Comparison of ENCODE assay signal across 16 mouse cellular contexts in the genomic region with DNA sequence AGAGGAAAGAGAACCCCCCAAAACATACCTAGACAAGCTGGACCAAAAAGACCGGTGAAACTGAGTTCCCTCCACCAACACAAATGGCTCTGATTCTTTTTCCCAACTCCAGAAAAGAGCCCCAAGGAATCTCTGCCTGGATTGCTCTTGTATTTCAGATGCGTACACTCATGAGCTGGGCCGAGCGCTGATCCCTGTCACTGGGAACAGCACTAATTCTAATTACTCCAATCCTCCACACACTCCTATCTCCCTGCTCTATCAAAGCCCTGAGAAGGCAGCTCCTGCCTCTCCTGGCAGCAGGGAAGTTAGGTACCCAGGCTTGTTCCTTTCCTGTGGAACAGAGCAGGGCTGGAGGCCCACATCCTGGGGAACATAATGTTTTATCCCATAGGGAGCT.
DNase-seq lines count a peak whose midpoint lies in the region; ATAC-seq and TF ChIP-seq lines count a peak whose summit lies in the region.
"Had no signal": no experiment of that assay in that cellular context is flagged by ENCODE, and none has a peak within 500 bp of the region (broad histone marks: within the 10 kb centered on the region; RNA-seq: fewer than 3 reads in every experiment).

No protein-coding gene starts in this region.

- no peak overlapping the region for H3K4me3 ChIP-seq in forebrain, embryonic 10.5 days
- H3K4me3 ChIP-seq in forebrain, embryonic 11.5 days (ENCODE audit: low read depth, low read length) = no peak overlapping the region
- H3K4me3 ChIP-seq in forebrain, embryonic 14.5 days (ENCODE audit: low read depth, low read length) = no peak overlapping the region
- no peak overlapping the region for H3K4me3 ChIP-seq in hindbrain, embryonic 16.5 days (ENCODE audit: low read length)
- no peak overlapping the region for H3K4me3 ChIP-seq in midbrain, embryonic 16.5 days (ENCODE audit: low read depth, low read length)
- H3K4me3 ChIP-seq in lung, postnatal 0 days (ENCODE audit: low read depth, low read length) = no peak overlapping the region
- H3K4me3 ChIP-seq: limb, embryonic 13.5 days; stomach, embryonic 15.5 days had no signal

- peaks cover 20% of the 10 kb centered on the region for H3K4me1 ChIP-seq in forebrain, embryonic 10.5 days
- H3K4me1 ChIP-seq in forebrain, embryonic 11.5 days (replicated peaks; ENCODE audit: control insufficient read depth, insufficient read depth, low read length) = 0 out of 2 replicates have a peak, but pooled peaks cover 2% of the 10 kb centered on the region
- peaks cover 15% of the 10 kb centered on the region for H3K4me1 ChIP-seq in forebrain, embryonic 14.5 days (ENCODE audit: control insufficient read depth, insufficient read depth, low read length)
- H3K4me1 ChIP-seq in hindbrain, embryonic 16.5 days (ENCODE audit: control insufficient read depth, insufficient read depth, low read depth, low read length) = peaks cover 34% of the 10 kb centered on the region
- peaks cover 28% of the 10 kb centered on the region for H3K4me1 ChIP-seq in midbrain, embryonic 16.5 days (ENCODE audit: control insufficient read depth, insufficient read depth, low read length)
- no peaks in the 10 kb centered on the region for H3K4me1 ChIP-seq in lung, postnatal 0 days (ENCODE audit: insufficient read depth, low read depth, low read length)
- H3K4me1 ChIP-seq: stomach, embryonic 15.5 days had no signal

- H3K4me2 ChIP-seq in forebrain, embryonic 11.5 days (ENCODE audit: low read depth, low read length, severe bottlenecking) = no peak overlapping the region
- peak overlapping the region; percentile 23 for H3K4me2 ChIP-seq in forebrain, embryonic 14.5 days (ENCODE audit: low read length)
- peak overlapping the region; percentile 25 for H3K4me2 ChIP-seq in hindbrain, embryonic 16.5 days (ENCODE audit: low read length)
- peak overlapping the region; percentile 28; the same call in 1 of the 2 replicates for H3K4me2 ChIP-seq in midbrain, embryonic 16.5 days (ENCODE audit: low read length)
- no peak overlapping the region for H3K4me2 ChIP-seq in lung, postnatal 0 days (replicated peaks; ENCODE audit: low read depth, low read length)
- H3K4me2 ChIP-seq: heart, embryonic 11.5 days; limb, embryonic 13.5 days; stomach, embryonic 15.5 days had no signal

- TF ChIP-seq CTCF in lung, postnatal 0 days (IDR thresholded peaks at IDR 0.05) = no peak

- DNase-seq in forebrain, embryonic 10.5 days (ENCODE audit: extremely low spot score, low spot score) = no peak
- DNase-seq in forebrain, embryonic 11.5 days (ENCODE audit: low spot score) = no peak
- DNase-seq in forebrain, embryonic 14.5 days (ENCODE audit: low spot score) = no peak
- DNase-seq in lung, postnatal 0 days (ENCODE audit: low spot score) = no peak
- DNase-seq in cerebellum, adult 9-11 months = no peak
- DNase-seq: cerebellum, adult 8-10 months; gastrocnemius, postnatal 36 days; lung, postnatal 36 days; thymus, postnatal 25 days had no signal

- no peaks in the 10 kb centered on the region for H3K9me3 ChIP-seq in forebrain, embryonic 10.5 days
- no peaks in the 10 kb centered on the region for H3K9me3 ChIP-seq in forebrain, embryonic 11.5 days (ENCODE audit: control insufficient read depth, low read length)
- no peaks in the 10 kb centered on the region for H3K9me3 ChIP-seq in forebrain, embryonic 14.5 days (replicated peaks; ENCODE audit: control insufficient read depth, low read length)
- H3K9me3 ChIP-seq in hindbrain, embryonic 16.5 days (ENCODE audit: control insufficient read depth, low read length) = no peaks in the 10 kb centered on the region
- no peaks in the 10 kb centered on the region for H3K9me3 ChIP-seq in midbrain, embryonic 16.5 days (replicated peaks; ENCODE audit: control insufficient read depth, low read length, poor library complexity, severe bottlenecking)
- H3K9me3 ChIP-seq in lung, postnatal 0 days (ENCODE audit: low read length) = no peaks in the 10 kb centered on the region
- H3K9me3 ChIP-seq: limb, embryonic 13.5 days; stomach, embryonic 15.5 days had no signal

- H3K36me3 ChIP-seq in forebrain, embryonic 10.5 days (replicated peaks) = 0 out of 2 replicates have a peak, but pooled peaks cover 4% of the 10 kb centered on the region
- H3K36me3 ChIP-seq in forebrain, embryonic 11.5 days (ENCODE audit: control insufficient read depth, insufficient read depth, low read length) = no peaks in the 10 kb centered on the region
- H3K36me3 ChIP-seq in forebrain, embryonic 14.5 days (ENCODE audit: control insufficient read depth, insufficient read depth, low read length) = no peaks in the 10 kb centered on the region
- H3K36me3 ChIP-seq in hindbrain, embryonic 16.5 days (ENCODE audit: control insufficient read depth, insufficient read depth, low read length) = no peaks in the 10 kb centered on the region
- no peaks in the 10 kb centered on the region for H3K36me3 ChIP-seq in midbrain, embryonic 16.5 days (ENCODE audit: control insufficient read depth, insufficient read depth, low read length)
- no peaks in the 10 kb centered on the region for H3K36me3 ChIP-seq in lung, postnatal 0 days (ENCODE audit: insufficient read depth, low read length)
- H3K36me3 ChIP-seq: stomach, embryonic 15.5 days had no signal

- peak overlapping the region; percentile 4; the same call in 1 of the 2 replicates for H3K27ac ChIP-seq in forebrain, embryonic 10.5 days
- no peak overlapping the region for H3K27ac ChIP-seq in forebrain, embryonic 11.5 days (ENCODE audit: low read depth, low read length)
- peak overlapping the region; percentile 82 for H3K27ac ChIP-seq in forebrain, embryonic 14.5 days (ENCODE audit: low read depth, low read length)
- H3K27ac ChIP-seq in hindbrain, embryonic 16.5 days (ENCODE audit: low read depth, low read length) = peak overlapping the region; percentile 79
- H3K27ac ChIP-seq in midbrain, embryonic 16.5 days (ENCODE audit: low read length) = peak overlapping the region; percentile 85
- H3K27ac ChIP-seq in lung, postnatal 0 days (ENCODE audit: low read length) = no peak overlapping the region
- H3K27ac ChIP-seq: kidney, postnatal 0 days; limb, embryonic 13.5 days; stomach, embryonic 15.5 days had no signal

- whole genome bisulfite sequencing in forebrain, embryonic 10.5 days = 85% methylated on average over 4 of the region's 4 CpGs
- whole genome bisulfite sequencing in forebrain, embryonic 11.5 days = 83% methylated on average over 4 of the region's 4 CpGs
- WGBS in forebrain, embryonic 14.5 days = 73% methylated on average over 4 of the region's 4 CpGs
- 38% methylated on average over 4 of the region's 4 CpGs for WGBS in hindbrain, embryonic 16.5 days
- 39% methylated on average over 4 of the region's 4 CpGs for WGBS in midbrain, embryonic 16.5 days
- 95% methylated on average over 4 of the region's 4 CpGs for WGBS in lung, postnatal 0 days

- no peak overlapping the region for H3K9ac ChIP-seq in forebrain, embryonic 11.5 days (ENCODE audit: low read length)
- 0 out of 2 replicates have a peak overlapping the region, but pooled peaks have one; percentile 6 for H3K9ac ChIP-seq in forebrain, embryonic 14.5 days (ENCODE audit: low read length)
- H3K9ac ChIP-seq in hindbrain, embryonic 16.5 days (ENCODE audit: low read depth, low read length) = peak overlapping the region; percentile 23; the same call in 1 of the 2 replicates
- H3K9ac ChIP-seq in midbrain, embryonic 16.5 days (ENCODE audit: low read depth, low read length) = peak overlapping the region; percentile 46
- no peak overlapping the region for H3K9ac ChIP-seq in lung, postnatal 0 days (replicated peaks; ENCODE audit: low read depth)
- H3K9ac ChIP-seq: stomach, embryonic 15.5 days had no signal

- H3K27me3 ChIP-seq in forebrain, embryonic 10.5 days (ENCODE audit: poor library complexity, severe bottlenecking) = no peaks in the 10 kb centered on the region
- no peaks in the 10 kb centered on the region for H3K27me3 ChIP-seq in forebrain, embryonic 11.5 days (ENCODE audit: control insufficient read depth, insufficient read depth, low read length)
- no peaks in the 10 kb centered on the region for H3K27me3 ChIP-seq in forebrain, embryonic 14.5 days (replicated peaks; ENCODE audit: control insufficient read depth, insufficient read depth, low read length)
- H3K27me3 ChIP-seq in hindbrain, embryonic 16.5 days (replicated peaks; ENCODE audit: control insufficient read depth, insufficient read depth, low read length) = no peaks in the 10 kb centered on the region
- H3K27me3 ChIP-seq in midbrain, embryonic 16.5 days (ENCODE audit: control insufficient read depth, insufficient read depth, low read depth, low read length) = no peaks in the 10 kb centered on the region
- H3K27me3 ChIP-seq in lung, postnatal 0 days (replicated peaks; ENCODE audit: insufficient read depth, low read length) = no peaks in the 10 kb centered on the region
- H3K27me3 ChIP-seq: limb, embryonic 13.5 days; stomach, embryonic 15.5 days had no signal

- no peak for TF ChIP-seq EP300 in lung, postnatal 0 days (IDR thresholded peaks at IDR 0.05)

- ATAC-seq in forebrain, embryonic 11.5 days (replicated peaks; ENCODE audit: low FRiP score) = no peak
- 0 out of 2 replicates have a peak, but pooled peaks have one; percentile 16 for ATAC-seq in forebrain, embryonic 14.5 days
- ATAC-seq in hindbrain, embryonic 16.5 days = no peak
- ATAC-seq in midbrain, embryonic 16.5 days = peak; percentile 52; the same call in 1 of the 2 replicates
- ATAC-seq in lung, postnatal 0 days = no peak
- ATAC-seq in erythroblast, adult 5-6 weeks (replicated peaks; ENCODE audit: low FRiP score, poor library complexity, severe bottlenecking) = no peak

Comparison
In these comparisons a context has a peak if more than half of its experiments do, and no peak if none do; other contexts are left out.
1. H3K27ac ChIP-seq: peak in forebrain, embryonic 10.5 days (single experiment), forebrain, embryonic 14.5 days (single experiment), hindbrain, embryonic 16.5 days (single experiment) and midbrain, embryonic 16.5 days (single experiment); none in forebrain, embryonic 11.5 days (single experiment) and lung, postnatal 0 days (single experiment).
2. ATAC-seq: peak in forebrain, embryonic 14.5 days (single experiment) and midbrain, embryonic 16.5 days (single experiment); none in forebrain, embryonic 11.5 days (single experiment), hindbrain, embryonic 16.5 days (single experiment), lung, postnatal 0 days (single experiment) and erythroblast, adult 5-6 weeks (single experiment).
3. H3K4me2 ChIP-seq: peak in forebrain, embryonic 14.5 days (single experiment), hindbrain, embryonic 16.5 days (single experiment) and midbrain, embryonic 16.5 days (single experiment); none in forebrain, embryonic 11.5 days (single experiment) and lung, postnatal 0 days (single experiment).
4. H3K9ac ChIP-seq: peak in forebrain, embryonic 14.5 days (single experiment), hindbrain, embryonic 16.5 days (single experiment) and midbrain, embryonic 16.5 days (single experiment); none in forebrain, embryonic 11.5 days (single experiment) and lung, postnatal 0 days (single experiment).